Mouse (Mus musculus) adrenal gland, adult 18-20 months (tissue): ENCODE results near the gene Gm10570. TPM values are rescaled to one million over a fixed set of nuclear protein-coding genes. Genes with fewer than 3 reads are reported as not detected.

ENCODE experiments used
- DNase-seq, 2 experiments: peaks; one replicate each; pipeline ENCODE4 v3.0.0; 2021 to 2022; ENCODE audit warnings: low spot score in 2 of 2
- total RNA-seq, 2 experiments: library from RNA; stranded (reverse); gene quantifications; 1 replicate in 1 of 2; 2 replicates in 1 of 2; pipeline ENCODE4 v1.2.3; 2021

Gm10570 gene
- total RNA-seq, 2 experiments from 2014 or later = not detected

DNA sequence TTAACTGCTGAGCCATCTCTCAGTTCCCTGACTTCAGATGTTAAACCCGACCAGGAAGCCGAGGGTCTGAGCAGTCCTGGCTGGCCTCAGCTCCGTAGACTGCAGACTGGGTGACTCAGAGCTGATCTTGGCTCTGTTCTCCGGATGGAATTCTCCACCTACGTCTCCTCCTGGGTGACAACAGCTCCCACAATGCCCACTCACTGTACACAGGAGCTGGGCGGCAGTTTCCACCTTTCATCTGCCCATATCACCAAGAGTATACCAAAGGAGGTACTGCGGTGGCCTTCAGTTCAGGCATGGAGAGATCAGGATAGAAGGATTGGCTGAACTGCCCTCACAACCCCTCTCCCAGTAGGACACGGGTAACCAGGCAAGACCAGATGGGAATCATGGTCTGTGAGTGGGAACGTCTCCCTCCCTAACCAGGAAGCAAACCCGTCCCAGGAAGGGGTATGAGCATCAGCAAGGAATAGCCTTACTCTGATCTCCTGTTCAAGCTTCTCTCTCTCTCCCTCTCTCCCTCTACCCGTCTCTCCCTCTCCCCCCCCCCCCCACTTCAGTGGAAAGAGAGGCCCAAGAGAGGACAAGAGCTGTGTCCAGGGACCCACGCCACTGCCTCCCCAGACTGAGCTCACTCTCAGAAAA is 34.7 kb downstream of the Gm10570 start:
- DNase-seq = peak in 1 of 2 experiments; percentile 27

DNA sequence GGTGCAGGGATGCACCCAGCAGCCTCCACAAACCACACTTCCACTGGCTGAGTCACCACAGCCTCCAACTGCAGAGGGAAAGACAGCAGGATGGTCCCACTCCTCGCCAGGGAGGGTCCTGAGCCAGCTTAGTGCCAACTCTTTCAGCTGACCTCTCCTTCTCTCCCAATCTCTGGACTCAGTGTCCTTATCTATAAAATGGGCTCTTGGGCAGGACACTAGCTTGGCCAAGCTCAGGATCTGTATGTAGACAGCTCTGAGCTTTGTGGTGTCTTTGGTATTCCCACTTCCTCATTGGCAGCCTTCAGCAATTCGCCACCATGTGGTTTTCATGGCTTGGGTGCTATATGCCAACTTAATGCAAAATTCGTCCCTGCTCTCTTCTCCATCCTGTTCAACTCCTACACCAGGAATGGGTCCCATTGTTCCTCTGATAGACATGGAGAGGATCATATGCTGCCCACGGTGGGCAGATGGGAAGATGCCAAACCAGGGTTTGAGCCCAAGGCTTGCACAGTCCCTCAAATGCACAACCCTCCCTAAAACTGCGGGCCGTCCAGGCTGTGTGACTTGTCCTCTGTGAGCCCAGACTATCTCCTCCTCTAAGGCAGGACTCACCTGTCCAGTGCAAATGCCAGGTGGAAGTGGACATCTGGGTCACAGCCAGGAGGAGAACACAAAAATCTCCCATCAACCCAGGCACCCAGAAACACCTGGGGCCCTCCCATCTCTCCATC is 37.7 kb downstream of the Gm10570 start:
- DNase-seq = no peak

- DNase-seq = no peak
Observed at GRCm38 (mm10) chr4:130270089-130270488, 38.4 kb downstream of the Gm10570 start.

- no peak for DNase-seq
Observed at GRCm38 (mm10) chr4:130268736-130269135, 39.7 kb downstream of the Gm10570 start.

GRCm38 (mm10) chr4:130267069-130267468 is 41.4 kb downstream of the Gm10570 start:
- DNase-seq = no peak

DNA sequence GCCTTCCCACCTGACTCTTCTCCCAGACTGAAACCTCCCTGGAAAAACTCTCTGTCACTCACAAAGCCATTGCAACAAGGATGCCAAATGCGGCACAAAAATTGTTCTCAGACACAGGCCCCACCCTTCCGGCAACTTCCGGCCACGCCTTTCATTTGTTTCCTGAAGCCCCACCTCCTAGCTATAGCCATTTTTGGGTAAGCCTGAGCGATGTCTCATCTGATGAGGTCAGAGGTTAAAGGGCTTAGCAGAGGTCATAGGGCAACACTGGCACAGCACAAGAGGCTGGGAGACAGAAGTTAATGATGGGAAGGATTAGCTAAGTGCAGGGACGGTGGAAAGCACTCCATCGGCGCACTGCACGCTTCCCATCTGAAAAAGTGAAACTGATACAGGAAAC is 41.9 kb downstream of the Gm10570 start:
- DNase-seq = no peak

DNA sequence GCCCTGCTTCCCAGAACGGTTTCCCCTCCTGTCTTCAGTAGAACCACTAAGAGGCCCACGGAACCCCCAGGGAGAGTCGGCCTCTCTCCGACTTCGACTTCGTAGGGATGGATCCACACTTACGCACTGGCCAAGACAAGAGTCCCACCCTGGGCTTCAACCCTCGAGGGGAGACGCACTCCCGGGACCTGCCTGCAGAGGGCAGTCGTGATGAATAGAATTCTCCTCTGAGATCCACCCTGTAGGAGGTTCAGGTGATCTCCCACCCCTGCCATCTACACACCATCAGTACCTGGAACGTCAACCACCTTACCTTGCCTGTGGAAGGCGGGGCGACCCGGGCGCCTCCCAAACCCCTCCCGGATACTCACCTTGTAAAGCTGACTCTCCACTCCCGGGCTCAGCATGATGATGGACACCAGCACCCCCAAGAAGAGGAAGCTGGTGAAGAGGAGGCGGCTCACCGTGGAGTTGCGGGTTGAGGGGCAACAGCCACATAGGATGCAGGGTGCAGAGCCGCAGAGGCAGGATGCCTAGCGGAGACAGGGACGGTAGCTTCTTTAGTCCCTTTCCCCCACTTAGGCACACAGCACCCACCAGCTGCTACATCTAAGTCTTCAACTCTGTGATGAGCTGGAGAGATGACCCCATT is 43.6 kb downstream of the Gm10570 start:
- DNase-seq = peak; percentile 67 to 69

- DNase-seq = no peak
Observed at GRCm38 (mm10) chr4:130264131-130264530, 44.3 kb downstream of the Gm10570 start.

GRCm38 (mm10) chr4:130260406-130260805 is 48.1 kb downstream of the Gm10570 start:
- no peak for DNase-seq

Other genes with a start within 250 kb of the Gm10570 start
- gene Pef1, start 206.1 kb downstream of the Gm10570 start, total RNA-seq = 10 to 100 TPM; 74.1 to 79.0 TPM
- gene Hcrtr1, start 169.3 kb downstream of the Gm10570 start, total RNA-seq = under 1 TPM; 0.46 to 0.77 TPM
- gene Tinagl1, start 133.6 kb downstream of the Gm10570 start, total RNA-seq = 100 to 1,000 TPM; 133 to 239 TPM
- gene Gm853, start 86.3 kb downstream of the Gm10570 start, total RNA-seq = not detected
- 1 to 10 TPM; 1.7 to 2.8 TPM for gene Serinc2, start 29.5 kb downstream of the Gm10570 start, total RNA-seq
- gene Fabp3, start 79 bp downstream of the Gm10570 start, total RNA-seq = 100 to 1,000 TPM in 1 of 2 experiments, 10 to 100 TPM in 1; 61.4 to 128 TPM
- gene Zcchc17, start 51.3 kb upstream of the Gm10570 start, total RNA-seq = 10 to 100 TPM; 40.4 to 46.0 TPM
- 10 to 100 TPM; 27.3 to 34.9 TPM for gene Snrnp40, start 51.5 kb upstream of the Gm10570 start, total RNA-seq